Mouse (Mus musculus): Measurements from ENCODE around the gene Eepd1.

DNA sequence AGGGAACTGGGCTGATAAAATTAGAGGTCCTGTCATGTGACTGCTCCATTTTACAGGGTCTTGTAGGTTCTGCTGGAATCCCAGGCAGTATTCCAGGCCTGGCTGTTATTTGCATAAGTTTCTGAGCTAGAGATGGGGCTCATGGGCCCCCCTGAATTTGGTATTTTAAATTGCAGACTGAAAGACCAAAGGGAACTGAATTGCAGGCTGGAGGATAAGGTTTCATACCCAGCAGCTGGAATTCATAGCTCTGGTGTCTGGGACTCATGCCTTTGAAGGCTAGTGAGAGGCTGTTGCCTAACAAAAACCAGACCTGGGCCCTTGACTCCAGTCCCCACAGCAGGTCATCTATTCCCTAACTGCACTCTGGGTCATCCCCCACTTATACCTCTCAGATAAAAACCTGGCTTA is 45.6 kb downstream of the Eepd1 start:
- no peak for TF ChIP-seq EP300 (IDR thresholded peaks at IDR 0.05; ENCODE audit: low read depth)
- no peak for TF ChIP-seq CTCF (IDR thresholded peaks at IDR 0.05; ENCODE audit: low read depth)
